Mouse (Mus musculus): ENCODE results near the gene Bicc1. TPM values are rescaled to one million over a fixed set of nuclear protein-coding genes. Genes with fewer than 3 reads are reported as not detected.
A peak's percentile ranks its signal among the peaks of the same experiment; 100 is the strongest.

Bicc1 gene
- polyA plus RNA-seq, 1 experiment from 2014 or later = 18.2 TPM

DNA sequence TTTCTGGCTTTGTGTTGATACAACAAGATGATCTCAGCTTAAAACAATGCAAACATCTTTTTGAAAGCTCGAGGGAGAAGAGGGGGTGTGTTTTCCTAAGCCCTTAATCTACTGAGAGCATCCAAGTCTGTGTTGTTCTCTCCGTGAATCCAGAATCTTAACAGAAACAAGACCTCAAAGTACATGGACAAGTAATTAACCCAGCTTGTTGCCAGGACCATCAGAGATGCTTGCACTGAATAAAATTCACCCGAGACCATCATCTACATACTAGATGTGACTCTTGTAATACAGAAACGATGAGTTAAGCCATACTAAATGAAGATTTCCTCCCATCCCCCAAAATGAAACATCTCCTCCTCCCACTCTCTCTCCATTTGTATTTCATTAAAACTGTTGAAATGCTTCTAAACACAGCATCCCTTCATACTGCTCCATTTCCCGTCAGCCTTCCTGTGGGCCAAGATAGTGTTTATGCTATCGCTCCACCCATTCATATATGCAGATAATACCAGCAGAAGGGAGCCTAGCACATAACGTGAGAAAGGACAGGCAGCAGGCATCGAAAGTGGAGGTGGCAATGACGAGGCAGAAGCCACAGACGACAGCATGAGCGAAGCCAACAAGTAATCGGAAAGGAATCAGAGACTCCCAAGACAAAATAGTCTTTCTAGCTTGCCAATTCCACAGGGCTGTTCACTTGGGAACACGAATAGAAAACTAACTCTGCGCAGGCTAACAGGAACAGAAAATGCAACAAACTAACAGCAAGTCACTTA is 131.2 kb downstream of the Bicc1 start:
- peak; percentile 34 for DNase-seq (ENCODE audit: low spot score)
- Histone ChIP-seq H3K27me3 (replicated peaks; ENCODE audit: insufficient read depth, low read length) (no peaks in the 10 kb centered on the region), H3K4me1 (ENCODE audit: insufficient read depth, low read depth, low read length) (peaks cover 9% of the 10 kb centered on the region; the same call in 1 of the 2 replicates), H3K27ac (ENCODE audit: low read length) (peak overlapping the region; percentile 7; the same call in 1 of the 2 replicates), H3K9me3 (ENCODE audit: low read length) (no peaks in the 10 kb centered on the region), H3K4me2 (replicated peaks; ENCODE audit: low read depth, low read length) (peak overlapping the region; percentile 32), H3K36me3 (ENCODE audit: insufficient read depth, low read length) (no peaks in the 10 kb centered on the region), H3K4me3 (ENCODE audit: low read depth, low read length) (no peak overlapping the region), H3K9ac (replicated peaks; ENCODE audit: low read depth) (no peak overlapping the region)
- ATAC-seq = peak; percentile 42; the same call in 1 of the 2 replicates
- 32% methylated on average over 14 of the region's 14 CpGs for WGBS
- TF ChIP-seq EP300 (IDR thresholded peaks at IDR 0.05) (0 out of 2 replicates have a peak, but pooled peaks have one; percentile 11), CTCF (IDR thresholded peaks at IDR 0.05) (no peak)

DNA sequence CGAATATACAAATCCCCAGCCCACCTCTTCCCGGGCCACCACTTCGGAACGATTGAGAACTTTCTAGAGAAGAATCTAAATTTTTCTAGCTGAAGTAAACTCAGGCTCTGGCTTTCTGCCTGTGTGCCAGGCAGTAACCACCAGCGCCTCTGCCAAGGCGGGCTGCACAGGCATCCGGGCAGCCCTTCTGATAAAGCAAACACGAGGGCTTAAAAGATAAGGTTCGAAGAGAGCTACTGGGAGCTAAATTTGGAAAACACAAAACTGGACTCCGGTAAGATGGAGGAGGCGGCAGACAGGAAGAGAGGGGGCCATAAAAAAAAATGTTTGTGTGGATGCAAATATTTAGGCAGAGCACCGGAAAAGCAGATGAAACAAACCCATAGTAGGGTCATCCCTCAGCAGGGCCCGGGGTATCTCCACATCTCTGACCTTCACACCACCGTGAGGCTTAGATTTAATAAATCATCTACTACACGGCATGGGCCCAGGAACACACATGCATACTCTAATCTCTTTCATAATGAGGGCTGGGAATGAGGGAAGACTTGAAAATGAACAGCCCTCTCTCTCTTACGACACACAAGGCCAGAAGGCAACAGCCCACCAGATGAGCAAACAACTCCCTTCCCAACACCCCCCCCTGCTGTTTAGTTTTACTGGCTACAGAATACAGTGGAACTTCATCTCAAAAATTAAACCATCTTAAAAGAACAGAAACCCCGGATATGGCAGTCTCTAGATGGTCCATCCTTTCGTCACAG is 134.2 kb downstream of the Bicc1 start:
- DNase-seq (ENCODE audit: low spot score) = peak; percentile 81
- 23% methylated on average over 18 of the region's 18 CpGs for WGBS
- Histone ChIP-seq H3K9ac (replicated peaks; ENCODE audit: low read depth) (no peak overlapping the region), H3K9me3 (ENCODE audit: low read length) (no peaks in the 10 kb centered on the region), H3K27me3 (replicated peaks; ENCODE audit: insufficient read depth, low read length) (no peaks in the 10 kb centered on the region), H3K4me3 (ENCODE audit: low read depth, low read length) (no peak overlapping the region), H3K36me3 (ENCODE audit: insufficient read depth, low read length) (no peaks in the 10 kb centered on the region), H3K27ac (ENCODE audit: low read length) (peak overlapping the region; percentile 64; the same call in 1 of the 2 replicates), H3K4me2 (replicated peaks; ENCODE audit: low read depth, low read length) (peak overlapping the region; percentile 41), H3K4me1 (ENCODE audit: insufficient read depth, low read depth, low read length) (peaks cover 9% of the 10 kb centered on the region; the same call in 1 of the 2 replicates)
- TF ChIP-seq EP300 (IDR thresholded peaks at IDR 0.05) (no peak), CTCF (IDR thresholded peaks at IDR 0.05) (peak; percentile 45)
- ATAC-seq = peak; percentile 55

DNA sequence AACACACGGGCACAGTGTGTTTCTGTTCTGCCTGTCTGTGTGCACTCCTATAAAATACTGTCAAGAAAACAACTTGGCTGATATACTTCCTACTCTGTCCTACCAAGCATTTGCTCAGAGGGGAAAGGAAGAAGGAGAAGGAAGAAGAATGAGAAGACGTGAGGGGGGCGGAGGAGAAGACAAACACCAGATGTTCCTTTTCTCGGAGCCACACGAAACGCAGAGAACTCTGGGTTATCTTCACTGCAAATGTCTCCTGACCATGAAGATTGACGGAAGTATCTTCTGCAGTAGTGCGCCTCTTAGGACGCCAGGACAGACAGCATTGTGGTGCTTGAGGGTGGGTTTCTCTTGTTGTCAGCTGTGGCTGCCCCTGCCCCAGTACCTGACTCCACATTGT is 134.8 kb downstream of the Bicc1 start:
- H3K4me2 ChIP-seq (replicated peaks; ENCODE audit: low read depth, low read length) = peak overlapping the region; percentile 41
- no peak overlapping the region for H3K4me3 ChIP-seq (ENCODE audit: low read depth, low read length)
- WGBS = 40% methylated on average over 9 of the region's 9 CpGs
- H3K4me1 ChIP-seq (ENCODE audit: insufficient read depth, low read depth, low read length) = peaks cover 9% of the 10 kb centered on the region; the same call in 1 of the 2 replicates
- 0 out of 2 replicates have a peak overlapping the region, but pooled peaks have one; percentile 64 for H3K27ac ChIP-seq (ENCODE audit: low read length)
- no peak overlapping the region for H3K9ac ChIP-seq (replicated peaks; ENCODE audit: low read depth)
- H3K9me3 ChIP-seq (ENCODE audit: low read length) = no peaks in the 10 kb centered on the region
- H3K36me3 ChIP-seq (ENCODE audit: insufficient read depth, low read length) = no peaks in the 10 kb centered on the region
- TF ChIP-seq CTCF (IDR thresholded peaks at IDR 0.05) (no peak), EP300 (IDR thresholded peaks at IDR 0.05) (no peak)
- ATAC-seq (0 out of 2 replicates have a peak, but pooled peaks have one; percentile 4), DNase-seq (ENCODE audit: low spot score) (peak; percentile 48)
- H3K27me3 ChIP-seq (replicated peaks; ENCODE audit: insufficient read depth, low read length) = no peaks in the 10 kb centered on the region

DNA sequence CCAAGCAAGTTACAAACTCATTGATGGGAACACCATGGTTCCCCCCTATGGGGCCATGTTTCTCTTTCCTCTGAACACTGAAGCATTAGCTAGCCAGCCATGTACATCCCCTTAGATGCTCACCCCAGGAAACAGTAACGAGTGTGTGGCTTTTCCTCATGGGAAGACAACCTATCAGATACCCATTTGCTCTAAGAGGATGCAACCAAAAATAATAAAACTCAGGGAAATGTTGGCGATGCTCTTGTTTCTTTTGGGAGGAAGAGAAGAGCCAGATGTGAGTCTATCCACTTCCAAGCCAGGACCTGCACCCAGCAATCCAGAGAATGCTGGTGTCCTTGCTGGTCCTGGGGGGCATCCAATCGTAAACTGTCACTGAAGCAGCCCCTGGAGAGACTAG is 136.0 kb downstream of the Bicc1 start:
- H3K9ac ChIP-seq (replicated peaks; ENCODE audit: low read depth) = no peak overlapping the region
- no peaks in the 10 kb centered on the region for H3K27me3 ChIP-seq (replicated peaks; ENCODE audit: insufficient read depth, low read length)
- H3K4me2 ChIP-seq (replicated peaks; ENCODE audit: low read depth, low read length) = no peak overlapping the region
- H3K36me3 ChIP-seq (ENCODE audit: insufficient read depth, low read length) = no peaks in the 10 kb centered on the region
- TF ChIP-seq EP300 (IDR thresholded peaks at IDR 0.05) (no peak), CTCF (IDR thresholded peaks at IDR 0.05) (no peak)
- H3K9me3 ChIP-seq (ENCODE audit: low read length) = no peaks in the 10 kb centered on the region
- peaks cover 9% of the 10 kb centered on the region; the same call in 1 of the 2 replicates for H3K4me1 ChIP-seq (ENCODE audit: insufficient read depth, low read depth, low read length)
- WGBS = 62% methylated on average over 3 of the region's 3 CpGs
- H3K27ac ChIP-seq (ENCODE audit: low read length) = no peak overlapping the region
- no peak for DNase-seq (ENCODE audit: low spot score)
- no peak overlapping the region for H3K4me3 ChIP-seq (ENCODE audit: low read depth, low read length)
- ATAC-seq = no peak

DNA sequence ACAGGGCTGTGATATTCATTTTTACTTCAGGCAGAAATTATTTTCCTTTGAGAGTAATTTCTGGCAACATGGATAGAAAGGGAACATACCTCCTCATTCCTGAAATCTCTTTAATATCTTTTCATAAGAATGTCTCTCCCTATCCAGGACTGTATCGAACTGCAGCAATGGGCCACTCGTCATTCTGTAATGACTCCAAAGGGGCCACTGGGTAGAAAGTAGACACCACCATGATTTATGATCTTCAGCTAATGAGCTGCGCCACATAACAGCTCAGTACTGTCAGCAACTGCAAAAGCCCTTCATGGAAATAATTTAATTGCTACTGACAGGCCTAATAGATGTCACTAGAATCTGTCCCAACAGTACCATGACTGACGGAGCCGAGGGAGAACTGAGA is 139.0 kb downstream of the Bicc1 start:
- Histone ChIP-seq H3K27ac (ENCODE audit: low read length) (no peak overlapping the region), H3K4me2 (replicated peaks; ENCODE audit: low read depth, low read length) (no peak overlapping the region), H3K4me1 (ENCODE audit: insufficient read depth, low read depth, low read length) (peaks cover 7% of the 10 kb centered on the region; the same call in 1 of the 2 replicates), H3K27me3 (replicated peaks; ENCODE audit: insufficient read depth, low read length) (no peaks in the 10 kb centered on the region), H3K9me3 (ENCODE audit: low read length) (no peaks in the 10 kb centered on the region), H3K36me3 (ENCODE audit: insufficient read depth, low read length) (no peaks in the 10 kb centered on the region), H3K4me3 (ENCODE audit: low read depth, low read length) (no peak overlapping the region), H3K9ac (replicated peaks; ENCODE audit: low read depth) (no peak overlapping the region)
- no peak for ATAC-seq
- DNase-seq (ENCODE audit: low spot score) = no peak
- TF ChIP-seq EP300 (IDR thresholded peaks at IDR 0.05) = no peak
- no peak for TF ChIP-seq CTCF (IDR thresholded peaks at IDR 0.05)
- 80% methylated on average over 5 of the region's 5 CpGs for WGBS

DNA sequence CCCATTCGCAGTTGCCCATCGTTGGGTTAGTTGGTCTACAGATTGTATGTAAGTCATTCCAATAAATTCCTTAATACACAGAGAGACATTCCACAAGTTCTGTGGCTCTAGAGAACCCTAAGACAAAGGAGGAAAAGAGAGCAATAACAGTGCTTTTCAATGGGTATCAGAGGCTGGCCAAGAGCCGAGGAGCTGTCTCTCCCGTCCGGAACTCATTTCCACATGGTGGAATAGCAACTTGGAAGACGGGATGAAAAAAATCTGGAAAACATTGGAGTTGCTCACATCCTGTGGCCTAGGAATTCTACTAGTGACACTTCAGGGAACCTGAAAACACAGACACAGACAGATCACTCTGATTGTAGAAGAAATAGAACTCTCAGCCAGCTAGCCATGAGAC is 139.7 kb downstream of the Bicc1 start:
- Histone ChIP-seq H3K4me3 (ENCODE audit: low read depth, low read length) (no peak overlapping the region), H3K9me3 (ENCODE audit: low read length) (no peaks in the 10 kb centered on the region), H3K36me3 (ENCODE audit: insufficient read depth, low read length) (no peaks in the 10 kb centered on the region), H3K27me3 (replicated peaks; ENCODE audit: insufficient read depth, low read length) (no peaks in the 10 kb centered on the region), H3K4me2 (replicated peaks; ENCODE audit: low read depth, low read length) (no peak overlapping the region), H3K27ac (ENCODE audit: low read length) (no peak overlapping the region), H3K9ac (replicated peaks; ENCODE audit: low read depth) (no peak overlapping the region), H3K4me1 (ENCODE audit: insufficient read depth, low read depth, low read length) (peaks cover 1% of the 10 kb centered on the region; the same call in 1 of the 2 replicates)
- TF ChIP-seq CTCF (IDR thresholded peaks at IDR 0.05) (no peak), EP300 (IDR thresholded peaks at IDR 0.05) (no peak)
- 90% methylated on average over 6 of the region's 6 CpGs for WGBS
- no peak for ATAC-seq
- no peak for DNase-seq (ENCODE audit: low spot score)
